Mouse (Mus musculus): ENCODE measurements around the gene Susd2. TPM values are rescaled to one million over a fixed set of nuclear protein-coding genes. Genes with fewer than 3 reads are reported as not detected.
A peak's percentile ranks its signal among the peaks of the same experiment; 100 is the strongest.

Susd2 gene
- polyA plus RNA-seq, 1 experiment from 2014 or later, result 8.2 TPM

DNA sequence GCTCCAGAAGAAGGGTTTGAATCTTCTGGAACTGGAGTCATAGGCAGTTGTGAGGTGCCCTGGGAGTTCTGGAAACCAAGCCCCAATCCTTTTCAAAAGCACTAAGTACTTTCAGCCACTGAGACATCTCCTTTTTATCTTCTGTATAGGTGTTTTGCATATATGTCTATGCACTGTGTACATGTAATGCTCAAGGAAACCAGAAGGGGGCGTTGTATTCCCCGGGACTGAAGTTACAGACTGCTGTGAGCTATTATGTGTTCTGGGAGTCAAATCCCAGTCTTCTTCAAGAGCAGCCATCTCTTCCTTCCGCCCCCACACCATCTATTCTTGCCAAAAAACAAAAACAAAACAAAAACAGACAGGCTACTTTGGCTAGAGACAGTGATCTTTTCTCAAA lies 23.0 kb downstream of the Susd2 start:
- H3K27ac ChIP-seq (replicated peaks), result no peak overlapping the region
- 0 out of 2 replicates have a peak, but pooled peaks cover 1% of the 10 kb centered on the region for H3K4me1 ChIP-seq
- H3K27me3 ChIP-seq (replicated peaks), result no peaks in the 10 kb centered on the region
- H3K36me3 ChIP-seq, result no peaks in the 10 kb centered on the region
- no peak overlapping the region for H3K4me2 ChIP-seq
- 0 out of 2 replicates have a peak, but pooled peaks cover 4% of the 10 kb centered on the region for H3K9me3 ChIP-seq
- whole genome bisulfite sequencing, result 44% methylated on average over 3 of the region's 3 CpGs
- no peak overlapping the region for H3K4me3 ChIP-seq
- no peak for ATAC-seq (ENCODE audit: extremely low read depth, insufficient number of reproducible peaks, low FRiP score, low TSS enrichment)
- H3K9ac ChIP-seq, result no peak overlapping the region

DNA sequence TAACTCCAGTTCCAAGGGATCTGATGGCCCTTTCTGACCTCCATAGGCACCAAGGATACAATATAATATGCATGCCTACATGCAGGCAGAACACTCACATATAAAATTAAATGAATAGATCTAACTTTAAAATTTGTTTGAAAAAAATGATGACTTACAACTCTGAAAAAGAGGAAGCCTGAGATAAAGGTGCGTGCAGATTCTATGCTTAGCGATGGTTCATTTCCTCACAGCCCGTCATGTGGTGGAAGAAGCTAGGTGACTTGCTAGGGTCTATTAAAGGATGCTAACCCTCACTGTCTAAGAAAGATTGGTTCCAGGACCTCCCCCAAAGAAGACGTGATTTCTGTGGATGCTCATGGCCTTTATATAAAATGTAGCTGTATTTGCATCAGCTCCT lies 27.8 kb downstream of the Susd2 start:
- no peaks in the 10 kb centered on the region for H3K9me3 ChIP-seq
- no peaks in the 10 kb centered on the region for H3K4me1 ChIP-seq
- no peak overlapping the region for H3K4me2 ChIP-seq
- 80% methylated on average over 4 of the region's 4 CpGs for WGBS
- no peak overlapping the region for H3K4me3 ChIP-seq
- H3K27ac ChIP-seq (replicated peaks), result no peak overlapping the region
- no peak for ATAC-seq (ENCODE audit: extremely low read depth, insufficient number of reproducible peaks, low FRiP score, low TSS enrichment)
- H3K27me3 ChIP-seq (replicated peaks), result no peaks in the 10 kb centered on the region
- no peak overlapping the region for H3K9ac ChIP-seq
- H3K36me3 ChIP-seq, result no peaks in the 10 kb centered on the region

DNA sequence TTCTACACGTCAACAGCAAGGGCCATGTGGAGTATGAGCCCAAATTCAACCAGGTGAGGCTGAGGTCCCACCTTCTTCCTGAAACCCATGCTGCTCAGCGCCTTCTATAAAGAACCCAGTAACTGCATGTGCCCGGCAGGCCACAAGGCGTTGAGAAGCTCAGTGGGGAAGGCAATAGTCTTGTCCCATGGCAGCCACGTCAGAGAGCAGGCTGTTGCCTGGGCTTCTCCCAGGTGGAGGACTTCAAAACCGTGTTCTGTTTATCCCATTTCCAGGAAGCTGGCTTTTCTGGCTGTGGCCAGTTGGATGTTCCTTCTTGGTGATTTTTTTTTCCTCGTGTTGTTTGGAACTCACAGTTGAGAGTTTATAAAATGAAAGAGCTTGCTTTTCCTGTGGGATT lies 33.3 kb downstream of the Susd2 start:
- Histone ChIP-seq H3K9me3 (no peaks in the 10 kb centered on the region), H3K9ac (no peak overlapping the region)
- 46% methylated on average over 7 of the region's 7 CpGs for WGBS

GRCm38 (mm10) chr10:75608975-75609374 lies 34.8 kb downstream of the Susd2 start:
- Histone ChIP-seq H3K36me3 (no peaks in the 10 kb centered on the region), H3K4me2 (no peak overlapping the region), H3K4me3 (no peak overlapping the region), H3K9ac (no peak overlapping the region), H3K27ac (replicated peaks) (no peak overlapping the region), H3K9me3 (no peaks in the 10 kb centered on the region), H3K4me1 (peaks cover 12% of the 10 kb centered on the region), H3K27me3 (replicated peaks) (no peaks in the 10 kb centered on the region)
- no peak for ATAC-seq (ENCODE audit: extremely low read depth, insufficient number of reproducible peaks, low FRiP score, low TSS enrichment)
- 83% methylated on average over 11 of the region's 11 CpGs for WGBS

More for the DNA sequence above, 33.3 kb downstream of the Susd2 start:
- Histone ChIP-seq H3K4me2 (no peak overlapping the region), H3K27ac (replicated peaks) (no peak overlapping the region), H3K4me3 (no peak overlapping the region), H3K4me1 (peaks cover 6% of the 10 kb centered on the region), H3K36me3 (no peaks in the 10 kb centered on the region), H3K27me3 (replicated peaks) (no peaks in the 10 kb centered on the region)
- no peak for ATAC-seq (ENCODE audit: extremely low read depth, insufficient number of reproducible peaks, low FRiP score, low TSS enrichment)

DNA sequence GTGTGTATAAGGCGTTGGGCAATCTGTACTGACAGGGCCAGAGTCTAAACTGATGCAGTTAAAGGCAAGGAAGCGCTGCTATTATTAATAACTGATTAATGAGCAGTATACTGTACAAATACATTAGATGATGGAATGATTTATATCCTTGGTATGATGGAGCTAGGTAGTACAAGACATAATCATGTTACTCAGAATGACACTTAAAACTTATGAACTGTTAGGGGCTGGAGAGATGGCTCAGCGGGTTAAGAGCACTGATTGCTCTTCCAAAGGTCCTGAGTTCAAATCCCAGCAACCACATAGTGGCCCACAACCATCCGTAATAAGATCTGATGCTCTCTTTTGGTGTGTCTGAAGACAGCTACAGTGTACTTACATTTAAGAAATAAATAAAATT lies 36.6 kb downstream of the Susd2 start:
- no peaks in the 10 kb centered on the region for H3K36me3 ChIP-seq
- no peak for ATAC-seq (ENCODE audit: extremely low read depth, insufficient number of reproducible peaks, low FRiP score, low TSS enrichment)
- H3K27me3 ChIP-seq (replicated peaks), result no peaks in the 10 kb centered on the region
- H3K9me3 ChIP-seq, result no peaks in the 10 kb centered on the region
- no peak overlapping the region for H3K4me3 ChIP-seq
- no peak overlapping the region for H3K27ac ChIP-seq (replicated peaks)
- H3K4me2 ChIP-seq, result no peak overlapping the region
- 79% methylated on average over 4 of the region's 4 CpGs for WGBS
- H3K4me1 ChIP-seq, result peaks cover 12% of the 10 kb centered on the region
- H3K9ac ChIP-seq, result no peak overlapping the region

GRCm38 (mm10) chr10:75605162-75605846 lies 38.5 kb downstream of the Susd2 start:
- no peak for ATAC-seq (ENCODE audit: extremely low read depth, insufficient number of reproducible peaks, low FRiP score, low TSS enrichment)
- Histone ChIP-seq H3K27ac (replicated peaks) (no peak overlapping the region), H3K4me3 (no peak overlapping the region), H3K4me2 (no peak overlapping the region), H3K4me1 (peaks cover 10% of the 10 kb centered on the region), H3K9me3 (no peaks in the 10 kb centered on the region), H3K9ac (no peak overlapping the region), H3K36me3 (no peaks in the 10 kb centered on the region), H3K27me3 (replicated peaks) (no peaks in the 10 kb centered on the region)
- WGBS, result 32% methylated on average over 11 of the region's 11 CpGs

DNA sequence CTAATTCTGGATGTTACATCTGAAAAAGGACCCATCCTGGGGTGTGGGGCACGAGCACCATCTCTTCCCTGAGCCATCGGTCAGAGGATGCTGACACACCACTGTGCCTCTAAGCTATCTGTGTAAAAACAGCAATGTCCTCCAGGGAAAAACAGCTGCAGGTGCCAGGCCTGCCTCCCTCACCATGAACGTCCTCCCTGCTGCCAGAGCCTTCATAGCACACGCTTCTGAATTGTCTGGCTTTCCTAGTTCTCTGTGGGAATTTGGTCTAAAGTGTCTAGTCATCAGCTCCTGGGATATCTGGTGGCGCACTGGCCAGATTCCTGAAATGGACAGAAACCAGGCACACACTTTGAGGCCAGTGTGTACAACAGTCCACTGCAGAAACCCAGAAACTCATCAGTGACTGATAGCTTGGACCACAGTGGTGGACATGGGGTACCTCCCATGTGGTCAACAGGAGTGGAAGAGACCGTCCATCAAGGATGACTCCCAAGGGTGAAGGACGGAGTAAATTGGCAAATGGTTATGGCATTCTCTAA lies 43.5 kb downstream of the Susd2 start:
- Histone ChIP-seq H3K27ac (replicated peaks) (no peak overlapping the region), H3K4me1 (peaks cover 5% of the 10 kb centered on the region), H3K36me3 (peaks cover 4% of the 10 kb centered on the region; the same call in 1 of the 2 replicates), H3K9ac (no peak overlapping the region), H3K4me3 (no peak overlapping the region), H3K9me3 (peaks cover 15% of the 10 kb centered on the region), H3K27me3 (replicated peaks) (no peaks in the 10 kb centered on the region), H3K4me2 (no peak overlapping the region)
- WGBS, result 57% methylated on average over 7 of the region's 7 CpGs
- no peak for ATAC-seq (ENCODE audit: extremely low read depth, insufficient number of reproducible peaks, low FRiP score, low TSS enrichment)

DNA sequence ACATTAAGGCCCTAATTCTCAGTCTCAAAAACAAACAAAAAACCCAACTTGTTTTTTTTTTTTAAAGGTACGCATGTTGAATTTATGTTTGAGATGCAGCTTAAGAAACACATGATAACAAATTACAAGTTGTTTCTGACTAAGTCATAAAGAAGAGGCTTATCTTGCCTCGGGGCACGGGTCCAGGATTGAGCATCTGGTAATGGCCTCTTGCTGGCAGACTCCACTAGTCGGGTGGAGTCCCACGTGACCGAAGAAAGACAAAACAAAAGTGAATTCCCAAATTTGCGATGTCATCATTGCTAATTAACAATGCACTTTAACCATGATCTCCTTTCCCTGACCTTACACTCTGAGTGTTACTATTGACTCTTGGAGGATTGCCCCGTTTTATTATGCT lies 47.8 kb downstream of the Susd2 start:
- 67% methylated on average over 8 of the region's 8 CpGs for WGBS

GRCm38 (mm10) chr10:75592585-75592984 lies 51.2 kb downstream of the Susd2 start:
- no peak for ATAC-seq (ENCODE audit: extremely low read depth, insufficient number of reproducible peaks, low FRiP score, low TSS enrichment)
- peaks cover 10% of the 10 kb centered on the region for H3K9me3 ChIP-seq
- no peak overlapping the region for H3K9ac ChIP-seq
- H3K4me1 ChIP-seq, result peaks cover 51% of the 10 kb centered on the region
- H3K4me3 ChIP-seq, result no peak overlapping the region
- H3K36me3 ChIP-seq, result no peaks in the 10 kb centered on the region
- WGBS, result 64% methylated on average over 7 of the region's 7 CpGs
- peak overlapping the region; percentile 78; the same call in 1 of the 2 replicates for H3K27ac ChIP-seq (replicated peaks)
- no peaks in the 10 kb centered on the region for H3K27me3 ChIP-seq (replicated peaks)
- no peak overlapping the region for H3K4me2 ChIP-seq

More for the DNA sequence above, 47.8 kb downstream of the Susd2 start:
- no peak overlapping the region for H3K27ac ChIP-seq (replicated peaks)
- ATAC-seq (ENCODE audit: extremely low read depth, insufficient number of reproducible peaks, low FRiP score, low TSS enrichment), result no peak
- no peak overlapping the region for H3K4me3 ChIP-seq
- H3K4me2 ChIP-seq, result no peak overlapping the region
- H3K4me1 ChIP-seq, result peaks cover 20% of the 10 kb centered on the region
- H3K9me3 ChIP-seq, result peaks cover 15% of the 10 kb centered on the region
- H3K36me3 ChIP-seq, result peaks cover 4% of the 10 kb centered on the region; the same call in 1 of the 2 replicates
- no peaks in the 10 kb centered on the region for H3K27me3 ChIP-seq (replicated peaks)
- H3K9ac ChIP-seq, result no peak overlapping the region

- peak overlapping the region; percentile 62 for H3K4me2 ChIP-seq
- no peak overlapping the region for H3K9ac ChIP-seq
- peaks cover 55% of the 10 kb centered on the region for H3K4me1 ChIP-seq
- 0 out of 2 replicates have a peak, but pooled peaks cover 4% of the 10 kb centered on the region for H3K27me3 ChIP-seq (replicated peaks)
- no peak overlapping the region for H3K4me3 ChIP-seq
- H3K36me3 ChIP-seq, result no peaks in the 10 kb centered on the region
- WGBS, result 60% methylated on average over 12 of the region's 12 CpGs
- ATAC-seq (ENCODE audit: extremely low read depth, insufficient number of reproducible peaks, low FRiP score, low TSS enrichment), result no peak
- peak overlapping the region; percentile 78 for H3K27ac ChIP-seq (replicated peaks)
- H3K9me3 ChIP-seq, result no peaks in the 10 kb centered on the region
These were observed 52.5 kb downstream of the Susd2 start for GRCm38 (mm10) chr10:75591211-75591894.

DNA sequence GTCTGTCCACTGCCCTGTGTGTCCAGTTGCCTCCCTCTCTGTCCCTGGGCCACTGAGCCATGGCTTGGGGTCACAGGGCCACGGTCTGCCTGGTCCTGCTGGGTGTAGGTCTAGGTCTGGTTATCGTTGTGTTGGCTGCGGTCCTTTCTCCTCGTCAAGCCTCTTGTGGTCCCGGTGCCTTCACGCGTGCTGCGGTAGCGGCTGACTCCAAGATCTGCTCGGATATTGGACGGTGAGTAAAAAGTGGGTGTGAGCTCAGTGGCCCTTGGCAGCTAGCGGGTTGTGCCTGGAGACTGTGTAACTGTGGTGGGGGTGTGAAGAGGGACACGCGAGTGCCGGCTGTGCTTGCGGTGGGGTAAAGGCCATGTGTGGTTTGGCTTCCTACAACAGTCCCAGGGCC lies 54.2 kb downstream of the Susd2 start:
- Histone ChIP-seq H3K4me3 (peak overlapping the region; percentile 37), H3K4me1 (peaks cover 53% of the 10 kb centered on the region), H3K9me3 (no peaks in the 10 kb centered on the region), H3K27me3 (replicated peaks) (peaks cover 15% of the 10 kb centered on the region), H3K36me3 (no peaks in the 10 kb centered on the region), H3K27ac (replicated peaks) (peak overlapping the region; percentile 78), H3K4me2 (peak overlapping the region; percentile 62), H3K9ac (peak overlapping the region; percentile 66)
- ATAC-seq (ENCODE audit: extremely low read depth, insufficient number of reproducible peaks, low FRiP score, low TSS enrichment), result no peak
- WGBS, result 52% methylated on average over 16 of the region's 16 CpGs

All from heart, embryonic 13.5 days (tissue).